In genomic region chr1:36072588-36073556, GRCm38 (mm10) we compare ENCODE assay signal across 8 mouse cellular contexts. TPM values are rescaled to one million over a fixed set of nuclear protein-coding genes. Genes with fewer than 3 reads are reported as not detected.
A peak's percentile ranks its signal among the peaks of the same experiment; 100 is the strongest.
DNase-seq lines count a peak whose midpoint lies in the region; ATAC-seq and TF ChIP-seq lines count a peak whose summit lies in the region.

No protein-coding gene starts in this region.

- peak; percentile 69 for TF ChIP-seq EP300 in liver, embryonic 14.5 days (IDR thresholded peaks at IDR 0.05; ENCODE audit: low read depth)

- no peak overlapping the region for H3K27ac ChIP-seq in forebrain, embryonic 13.5 days
- peak overlapping the region; percentile 61 for H3K27ac ChIP-seq in liver, embryonic 14.5 days

- peak overlapping the region; percentile 98 for H3K4me2 ChIP-seq in forebrain, embryonic 13.5 days
- H3K4me2 ChIP-seq in liver, embryonic 14.5 days (ENCODE audit: low read depth): peak overlapping the region; percentile 98

- ATAC-seq in forebrain, embryonic 13.5 days: no peak
- ATAC-seq in liver, embryonic 14.5 days (ENCODE audit: insufficient read depth): no peak

- no peak for TF ChIP-seq CTCF in liver, embryonic 14.5 days (IDR thresholded peaks at IDR 0.05; ENCODE audit: low read depth)

- no peaks in the 10 kb centered on the region for H3K27me3 ChIP-seq in forebrain, embryonic 13.5 days
- no peaks in the 10 kb centered on the region for H3K27me3 ChIP-seq in liver, embryonic 14.5 days (ENCODE audit: control insufficient read depth, insufficient read depth, low read length)

- peak; percentile 34 for DNase-seq in cerebellum, adult 9-11 months
- no peak for DNase-seq in cerebellum, postnatal 25 days
- DNase-seq in CD4-positive, CD25-positive, alpha-beta regulatory T cell, adult 2 months (ENCODE audit: low read depth, low spot score): peak; percentile 36
- DNase-seq in liver, embryonic 14.5 days (ENCODE audit: low read depth in 3 of 3, low spot score in 3 of 3): no peak
- DNase-seq in layer of hippocampus, postnatal 14 days (ENCODE audit: low spot score in 2 of 2): no peak
- no peak for DNase-seq in embryo, embryonic 9.5 days (ENCODE audit: extremely low spot score)
- no peak for DNase-seq in thymus, adult 18-20 months

- H3K4me3 ChIP-seq in forebrain, embryonic 13.5 days: no peak overlapping the region
- H3K4me3 ChIP-seq in liver, embryonic 14.5 days (ENCODE audit: insufficient read depth in 1 of 2, low read depth in 2 of 2, low read length in 2 of 2): peak overlapping the region; percentile 87 to 92

- H3K4me1 ChIP-seq in forebrain, embryonic 13.5 days: peaks cover 78% of the 10 kb centered on the region
- peaks cover 27 to 64% of the 10 kb centered on the region in 2 experiments for H3K4me1 ChIP-seq in liver, embryonic 14.5 days (replicated peaks; ENCODE audit: control insufficient read depth in 2 of 2, insufficient read depth in 2 of 2, low read length in 1 of 2)

- WGBS in forebrain, embryonic 13.5 days: 67% methylated on average over 11 of the region's 11 CpGs
- 38% methylated on average over 11 of the region's 11 CpGs for WGBS in liver, embryonic 14.5 days (ENCODE audit: insufficient replicate concordance)

- no peaks in the 10 kb centered on the region for H3K9me3 ChIP-seq in forebrain, embryonic 13.5 days (replicated peaks)
- H3K9me3 ChIP-seq in liver, embryonic 14.5 days (ENCODE audit: control insufficient read depth, low read length): no peaks in the 10 kb centered on the region

- no peak overlapping the region for H3K9ac ChIP-seq in forebrain, embryonic 13.5 days
- H3K9ac ChIP-seq in liver, embryonic 14.5 days (replicated peaks): peak overlapping the region; percentile 99

- 0 out of 2 replicates have a peak, but pooled peaks cover 12% of the 10 kb centered on the region for H3K36me3 ChIP-seq in forebrain, embryonic 13.5 days (ENCODE audit: poor library complexity, severe bottlenecking)
- H3K36me3 ChIP-seq in liver, embryonic 14.5 days (replicated peaks; ENCODE audit: control insufficient read depth, insufficient read depth, low read depth): peaks cover 74% of the 10 kb centered on the region

RNA-seq across cellular contexts. Expression of gene Hs6st1, which starts 4.7 kb away (rescaled TPM):
- 5.2 and 5.4 TPM in 2 replicates for polyA plus RNA-seq in forebrain, embryonic 13.5 days (2015; fragmentation: Nextera tagmentation; extraction: Ambion mirVana)
- 29.3 and 31.0 TPM in 2 replicates for polyA plus RNA-seq in liver, embryonic 14.5 days (2012; rRNA removed)
- 6.8 and 12.0 TPM in 2 replicates for polyA plus RNA-seq in liver, embryonic 14.5 days (2014; fragmentation: Nextera tagmentation; extraction: Ambion mirVana)
- total RNA-seq in layer of hippocampus, postnatal 14 days (2021): 10 to 100 TPM; 44.3 to 49.6 TPM

Comparison
In these comparisons a context has a peak if more than half of its experiments do, and no peak if none do; other contexts are left out.
1. DNase-seq: peak in cerebellum, adult 9-11 months (single experiment) and CD4-positive, CD25-positive, alpha-beta regulatory T cell, adult 2 months (single experiment); none in cerebellum, postnatal 25 days (0 of 2), liver, embryonic 14.5 days (0 of 3), layer of hippocampus, postnatal 14 days (0 of 2), embryo, embryonic 9.5 days (single experiment) and thymus, adult 18-20 months (0 of 2).